Mouse (Mus musculus) small intestine, adult 2 months (tissue): Measurements from ENCODE around the gene Osbpl3.

Source experiments
- CTCF ChIP-seq: fragments of 200-500 bp; IDR thresholded peaks from 2 replicates; pipeline ENCODE4 v1.5.1; 2012; ENCODE audit warnings: low read depth, mild to moderate bottlenecking, control low read depth, inconsistent platforms, low read length, moderate library complexity, mixed read lengths; ENCODE audit not compliant: insufficient replicate concordance, insufficient read length; ENCODE audit errors: extremely low read depth
- POLR2A ChIP-seq: fragments of 200-500 bp; IDR thresholded peaks from 2 replicates; pipeline ENCODE4 v1.6.1; 2012; ENCODE audit warnings: low read depth, mild to moderate bottlenecking, control low read depth, inconsistent platforms, low read length, moderate library complexity

GRCm38 (mm10) chr6:50486035-50486902 is 30.3 kb upstream of the Osbpl3 start:
- TF ChIP-seq CTCF, result no peak
- TF ChIP-seq POLR2A, result no peak
